Mouse (Mus musculus): ENCODE results near the gene Pip4p1. TPM values are rescaled to one million over a fixed set of nuclear protein-coding genes. Genes with fewer than 3 reads are reported as not detected.
"Not testable (repeated sequence)": the region's sequence is repeated elsewhere in the genome, so short reads cannot be mapped to it uniquely, and the experiment has no call there.

The Pip4p1 gene
- polyA plus RNA-seq (2011; ENCODE audit: insufficient read depth, insufficient read length, low replicate concordance, missing spikeins): 33.3 and 67.6 TPM in 2 replicates

GRCm38 (mm10) chr14:50930754-50931492, at the start of gene Pip4p1, which contains the start of gene Pnp:
Pip4p1 (minus strand) TSS chr14:50930856.
Pnp (plus strand) TSS chr14:50931082.
- Histone ChIP-seq H3K4me3 (replicated peaks; ENCODE audit: control insufficient read depth, low read depth, low read length) (peak within 1 kb of the TSS; percentile 76), H3K27ac (ENCODE audit: control insufficient read depth, insufficient read depth, low read depth, low read length, poor library complexity) (peak within 1 kb of the TSS; percentile 95), H3K4me1 (ENCODE audit: control insufficient read depth, insufficient read depth, low read length) (peaks cover 1% of the 10 kb centered on the region)
- TF ChIP-seq CTCF (IDR thresholded peaks at IDR 0.05; ENCODE audit: control insufficient read depth, insufficient read depth, low read length) (no peak), POLR2A (IDR thresholded peaks at IDR 0.05; ENCODE audit: borderline replicate concordance, control insufficient read depth, low read depth, low read length) (peak; percentile 78; the same call in 1 of the 2 replicates)
- under 1% methylated on average over 67 of the region's 68 CpGs for WGBS

DNA sequence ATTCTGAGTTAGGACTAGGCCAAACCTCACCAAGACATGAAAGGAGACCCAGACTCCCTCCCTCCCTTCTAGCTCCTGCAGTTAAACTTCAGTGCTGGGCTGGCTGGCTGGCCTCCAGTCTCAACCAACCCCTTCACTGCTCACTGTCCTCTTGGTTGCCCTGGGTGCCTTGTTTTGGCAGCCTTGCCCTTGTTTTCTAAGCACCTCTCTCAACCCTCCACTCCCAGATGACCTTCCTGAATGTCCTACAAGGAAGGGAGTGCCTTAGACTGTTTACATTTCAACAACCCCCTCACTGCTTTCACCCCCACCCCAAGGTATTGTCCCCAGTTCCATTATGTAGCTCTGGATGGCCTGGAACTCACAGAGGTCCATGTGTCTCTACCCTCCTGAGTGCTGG, 49.0 kb upstream of the Pip4p1 start:
- TF ChIP-seq POLR2A (IDR thresholded peaks at IDR 0.05; ENCODE audit: borderline replicate concordance, control insufficient read depth, low read depth, low read length) (no peak), CTCF (IDR thresholded peaks at IDR 0.05; ENCODE audit: control insufficient read depth, insufficient read depth, low read length) (no peak)
- no peak overlapping the region for H3K4me3 ChIP-seq (replicated peaks; ENCODE audit: control insufficient read depth, low read depth, low read length)
- H3K27ac ChIP-seq (ENCODE audit: control insufficient read depth, insufficient read depth, low read depth, low read length, poor library complexity): no peak overlapping the region
- H3K4me1 ChIP-seq (ENCODE audit: control insufficient read depth, insufficient read depth, low read length): no peaks in the 10 kb centered on the region; the same call in 1 of the 2 replicates

GRCm38 (mm10) chr14:50978451-50978850, 47.8 kb upstream of the Pip4p1 start:
- WGBS: 39% methylated on average over 6 of the region's 6 CpGs
- not testable (repeated sequence) for H3K4me3 ChIP-seq (replicated peaks; ENCODE audit: control insufficient read depth, low read depth, low read length); H3K4me1 ChIP-seq (ENCODE audit: control insufficient read depth, insufficient read depth, low read length)
- peak overlapping the region; percentile 0; the same call in 1 of the 2 replicates for H3K27ac ChIP-seq (ENCODE audit: control insufficient read depth, insufficient read depth, low read depth, low read length, poor library complexity)

GRCm38 (mm10) chr14:50976674-50977073, 46.0 kb upstream of the Pip4p1 start:
- WGBS: 22% methylated on average over 9 of the region's 9 CpGs
- Histone ChIP-seq H3K4me1 (ENCODE audit: control insufficient read depth, insufficient read depth, low read length) (no peaks in the 10 kb centered on the region; the same call in 1 of the 2 replicates), H3K4me3 (replicated peaks; ENCODE audit: control insufficient read depth, low read depth, low read length) (no peak overlapping the region), H3K27ac (ENCODE audit: control insufficient read depth, insufficient read depth, low read depth, low read length, poor library complexity) (no peak overlapping the region)
- TF ChIP-seq CTCF (IDR thresholded peaks at IDR 0.05; ENCODE audit: control insufficient read depth, insufficient read depth, low read length) (no peak), POLR2A (IDR thresholded peaks at IDR 0.05; ENCODE audit: borderline replicate concordance, control insufficient read depth, low read depth, low read length) (no peak)

- Histone ChIP-seq H3K27ac (ENCODE audit: control insufficient read depth, insufficient read depth, low read depth, low read length, poor library complexity) (no peak overlapping the region), H3K4me1 (ENCODE audit: control insufficient read depth, insufficient read depth, low read length) (peaks cover 4% of the 10 kb centered on the region; the same call in 1 of the 2 replicates), H3K4me3 (replicated peaks; ENCODE audit: control insufficient read depth, low read depth, low read length) (no peak overlapping the region)
- TF ChIP-seq CTCF (IDR thresholded peaks at IDR 0.05; ENCODE audit: control insufficient read depth, insufficient read depth, low read length) (no peak), POLR2A (IDR thresholded peaks at IDR 0.05; ENCODE audit: borderline replicate concordance, control insufficient read depth, low read depth, low read length) (no peak)
- WGBS: 72% methylated on average over 5 of the region's 5 CpGs
These were observed 44.3 kb upstream of the Pip4p1 start for GRCm38 (mm10) chr14:50975001-50975400.

DNA sequence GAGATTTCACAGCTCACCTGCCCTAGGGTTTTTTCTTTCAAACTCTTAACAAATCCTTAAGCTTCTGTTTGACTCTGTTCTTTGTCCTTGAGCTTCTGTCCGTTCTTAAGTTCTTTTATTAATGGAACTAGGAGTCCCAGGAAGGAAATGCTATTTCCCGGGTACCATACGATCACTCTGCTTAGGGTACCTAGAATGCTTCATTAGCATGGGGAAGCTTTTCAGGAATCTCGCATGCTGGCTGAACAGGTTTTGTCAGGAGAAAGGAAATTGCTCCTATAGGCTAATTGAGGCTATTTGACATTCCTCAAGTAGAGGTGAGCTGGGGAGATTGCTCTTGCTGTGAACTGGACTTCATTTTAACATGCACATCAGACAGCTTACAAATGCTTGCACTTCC, 43.0 kb upstream of the Pip4p1 start:
- Histone ChIP-seq H3K4me1 (ENCODE audit: control insufficient read depth, insufficient read depth, low read length) (peaks cover 4% of the 10 kb centered on the region; the same call in 1 of the 2 replicates), H3K4me3 (replicated peaks; ENCODE audit: control insufficient read depth, low read depth, low read length) (no peak overlapping the region), H3K27ac (ENCODE audit: control insufficient read depth, insufficient read depth, low read depth, low read length, poor library complexity) (no peak overlapping the region)
- WGBS: 59% methylated on average over 4 of the region's 4 CpGs
- TF ChIP-seq POLR2A (IDR thresholded peaks at IDR 0.05; ENCODE audit: borderline replicate concordance, control insufficient read depth, low read depth, low read length) (no peak), CTCF (IDR thresholded peaks at IDR 0.05; ENCODE audit: control insufficient read depth, insufficient read depth, low read length) (no peak)

- H3K4me3 ChIP-seq (replicated peaks; ENCODE audit: control insufficient read depth, low read depth, low read length); H3K27ac ChIP-seq (ENCODE audit: control insufficient read depth, insufficient read depth, low read depth, low read length, poor library complexity); H3K4me1 ChIP-seq (ENCODE audit: control insufficient read depth, insufficient read depth, low read length): not testable (repeated sequence)
- WGBS: 83% methylated on average over 5 of the region's 5 CpGs
These were observed 42.4 kb upstream of the Pip4p1 start for GRCm38 (mm10) chr14:50973054-50973453.

GRCm38 (mm10) chr14:50970822-50971221, 40.2 kb upstream of the Pip4p1 start:
- Histone ChIP-seq H3K4me1 (ENCODE audit: control insufficient read depth, insufficient read depth, low read length) (peaks cover 4% of the 10 kb centered on the region; the same call in 1 of the 2 replicates), H3K27ac (ENCODE audit: control insufficient read depth, insufficient read depth, low read depth, low read length, poor library complexity) (peak overlapping the region; percentile 16; the same call in 1 of the 2 replicates), H3K4me3 (replicated peaks; ENCODE audit: control insufficient read depth, low read depth, low read length) (no peak overlapping the region)
- 0% methylated on average over 1 of the region's 1 CpGs for WGBS
- TF ChIP-seq CTCF (IDR thresholded peaks at IDR 0.05; ENCODE audit: control insufficient read depth, insufficient read depth, low read length) (no peak), POLR2A (IDR thresholded peaks at IDR 0.05; ENCODE audit: borderline replicate concordance, control insufficient read depth, low read depth, low read length) (no peak)
